20 mouse cellular contexts compared by ENCODE assay signal in the genomic region with DNA sequence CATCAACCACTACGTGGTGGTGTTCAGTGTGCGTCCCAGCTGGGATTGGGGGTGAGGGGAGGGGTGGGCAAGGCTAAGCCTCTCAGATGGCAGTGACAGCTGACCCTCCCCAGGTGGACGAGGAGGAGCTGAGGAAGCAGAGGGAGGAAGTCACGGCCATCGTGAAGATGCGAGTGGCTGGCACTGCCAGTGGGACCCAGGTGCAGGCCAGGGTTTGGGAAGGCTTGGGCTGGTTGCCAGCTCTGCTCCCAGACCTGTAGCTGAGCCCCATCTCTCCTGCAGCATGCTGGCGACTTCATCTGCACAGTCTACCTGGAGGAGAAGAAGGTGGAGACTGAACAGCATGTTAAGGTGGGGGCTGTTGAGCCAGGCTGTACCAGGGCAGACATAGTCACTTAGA. TPM values are rescaled to one million over a fixed set of nuclear protein-coding genes. Genes with fewer than 3 reads are reported as not detected.
"Had no signal": no experiment of that assay in that cellular context is flagged by ENCODE, and none has a peak within 500 bp of the region (broad histone marks: within the 10 kb centered on the region; RNA-seq: fewer than 3 reads in every experiment).

No protein-coding gene starts in this region.

- H3K36me3 ChIP-seq: neural tube, embryonic 13.5 days; neural tube, embryonic 15.5 days had no signal

- H3K4me1 ChIP-seq: neural tube, embryonic 13.5 days; neural tube, embryonic 15.5 days; stomach, embryonic 15.5 days had no signal

- DNase-seq: retina, postnatal 1 day; right cerebral cortex, adult 18-20 months; right cerebral cortex, postnatal 14 days; right cerebral cortex, postnatal 25 days; right cerebral cortex, postnatal 4 days; spleen, adult 18-20 months; thymus, adult 18-20 months; thymus, adult 2 months; thymus, postnatal 14 days; thymus, postnatal 25 days; thymus, postnatal 36 days; thymus, postnatal 4 days had no signal

- H3K9me3 ChIP-seq: neural tube, embryonic 13.5 days; neural tube, embryonic 15.5 days; stomach, embryonic 15.5 days had no signal

- H3K4me3 ChIP-seq: neural tube, embryonic 13.5 days; neural tube, embryonic 15.5 days; stomach, embryonic 15.5 days had no signal

- H3K27me3 ChIP-seq: neural tube, embryonic 13.5 days; neural tube, embryonic 15.5 days; stomach, embryonic 15.5 days had no signal

RNA-seq across cellular contexts. Expression of gene Gm45837, which starts 9.2 kb away (rescaled TPM):
- polyA plus RNA-seq: neural tube, embryonic 13.5 days; neural tube, embryonic 14.5 days; spleen, adult 2 months; testis, adult 2 months; thymus, adult 2 months; thymus, postnatal 0 days; urinary bladder, adult 2 months had no signal
